Mouse (Mus musculus) T-cell, adult 2 months (primary cell): ENCODE measurements around the gene Ranbp17.
"Not testable (repeated sequence)": the region's sequence is repeated elsewhere in the genome, so short reads cannot be mapped to it uniquely, and the experiment has no call there.

Source experiments
- DNase-seq: peaks from one replicate; pipeline ENCODE4 v3.0.0; 2022; ENCODE audit warnings: low spot score

The Ranbp17 gene

GRCm38 (mm10) chr11:33513376-33513991, at the start of gene Ranbp17:
TSS of gene Ranbp17 (minus strand) at chr11:33513746.
- no peak for DNase-seq

DNA sequence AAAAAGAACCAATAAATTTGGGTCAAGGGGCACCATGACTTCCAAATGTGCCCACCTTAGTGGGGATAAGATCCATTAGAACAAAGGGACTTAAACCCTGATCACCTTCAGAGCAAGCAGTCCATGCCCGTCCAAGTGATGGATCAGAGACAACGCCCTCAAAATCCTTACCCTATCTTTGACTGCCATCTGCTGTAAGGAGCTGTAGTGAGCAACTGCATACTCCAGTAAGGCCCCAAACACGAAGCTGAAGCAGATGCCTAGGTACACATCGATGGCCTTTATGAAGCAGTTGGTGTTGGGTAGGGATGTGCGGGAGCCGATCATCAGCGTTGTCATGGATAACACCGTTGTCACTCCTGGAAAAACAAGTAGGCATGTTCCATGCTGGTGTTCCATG, 40.6 kb upstream of the Ranbp17 start:
- DNase-seq: no peak

DNA sequence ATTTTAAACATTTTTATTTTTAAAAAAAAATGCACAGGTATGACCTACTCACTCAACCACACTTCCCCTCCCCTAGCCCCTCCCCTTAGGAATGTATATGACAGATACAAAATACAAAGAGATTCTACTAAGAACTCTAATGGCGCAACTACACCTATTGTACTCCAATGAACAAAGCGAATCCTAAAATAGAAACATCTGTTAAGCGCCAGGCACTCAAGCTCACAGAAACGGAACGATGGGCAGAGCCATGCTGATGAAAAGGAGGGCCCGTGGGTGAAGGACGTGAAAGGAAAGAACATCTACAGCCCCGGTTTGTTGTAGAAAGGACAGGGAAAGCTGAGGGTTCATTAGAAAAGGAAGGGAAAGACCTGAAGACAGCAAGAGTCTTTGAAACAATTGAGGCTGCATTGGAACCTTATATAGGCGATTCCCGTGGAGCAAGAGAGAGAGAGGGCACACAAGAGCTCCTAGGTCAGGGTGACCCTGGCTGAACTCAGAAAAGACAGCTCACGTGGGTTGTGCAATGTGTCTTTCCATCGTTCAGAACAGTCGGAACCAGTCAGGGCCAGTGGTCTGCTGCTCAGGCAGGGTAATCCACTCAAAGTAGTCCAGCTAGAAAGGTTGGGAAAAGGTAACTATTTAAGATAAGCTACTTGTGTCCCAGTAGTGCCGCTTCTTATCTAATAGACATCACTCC, 37.5 kb upstream of the Ranbp17 start:
- DNase-seq: no peak

DNA sequence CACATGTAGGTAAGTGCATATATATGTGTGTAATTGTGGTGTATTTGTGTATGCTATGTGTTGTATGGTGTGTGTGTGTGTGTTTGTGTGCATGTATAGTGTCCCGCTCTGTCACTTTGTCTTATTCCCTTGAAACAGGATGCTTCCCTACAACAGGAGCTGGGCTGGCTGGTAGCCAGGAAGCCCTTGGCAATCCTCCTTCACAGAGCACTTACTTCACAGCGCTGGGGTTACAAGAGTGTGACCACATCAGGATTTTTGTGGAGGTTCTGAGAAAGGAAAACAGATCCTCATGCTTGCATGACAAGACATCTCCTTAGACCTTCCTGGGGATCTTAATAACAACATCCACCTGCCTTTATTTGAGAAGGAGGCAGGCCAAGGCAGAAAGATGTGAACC, 33.8 kb upstream of the Ranbp17 start:
- no peak for DNase-seq

GRCm38 (mm10) chr11:33544945-33545344, 31.4 kb upstream of the Ranbp17 start:
- no peak for DNase-seq

DNA sequence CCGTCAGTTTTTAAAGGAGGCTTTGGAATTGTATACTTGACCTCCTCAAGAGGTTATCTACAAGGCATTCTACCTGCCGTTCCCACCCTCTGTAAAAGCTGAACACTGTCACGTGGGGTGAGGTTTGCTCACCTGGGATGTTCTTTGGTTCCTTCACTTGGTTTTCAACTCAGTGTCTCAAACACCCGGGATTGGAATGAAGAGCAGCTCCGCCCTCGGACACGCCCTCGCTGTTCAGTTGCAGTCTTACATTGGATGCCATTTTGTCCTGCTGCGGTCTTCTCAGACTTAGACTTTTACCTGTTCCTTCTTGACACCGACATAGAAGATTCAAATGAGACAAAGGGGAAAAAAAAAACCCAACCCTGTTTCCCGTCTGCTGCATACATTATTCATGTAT, 30.6 kb upstream of the Ranbp17 start:
- DNase-seq: no peak

GRCm38 (mm10) chr11:33537390-33538125, 24.0 kb upstream of the Ranbp17 start:
- no peak for DNase-seq

DNA sequence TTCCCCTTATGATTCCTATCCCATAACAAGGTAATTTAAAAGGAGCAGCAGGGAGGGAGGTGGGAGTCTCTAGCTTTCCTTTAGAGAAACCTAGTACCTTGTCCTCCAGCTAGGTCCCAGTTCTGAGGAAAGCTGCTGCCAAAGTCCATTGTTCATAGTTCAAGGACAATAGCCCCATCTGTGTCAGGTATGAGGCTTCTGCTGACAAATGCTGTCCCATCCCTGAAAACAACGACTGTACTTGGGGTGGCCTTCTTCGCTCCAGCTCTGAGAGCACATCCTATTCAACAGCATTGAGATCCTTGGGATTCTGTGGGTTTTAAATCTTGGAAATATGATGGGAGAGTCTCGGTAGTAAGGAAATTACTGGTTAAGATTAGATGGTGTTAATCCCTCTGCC, 23.1 kb upstream of the Ranbp17 start:
- DNase-seq: no peak

DNA sequence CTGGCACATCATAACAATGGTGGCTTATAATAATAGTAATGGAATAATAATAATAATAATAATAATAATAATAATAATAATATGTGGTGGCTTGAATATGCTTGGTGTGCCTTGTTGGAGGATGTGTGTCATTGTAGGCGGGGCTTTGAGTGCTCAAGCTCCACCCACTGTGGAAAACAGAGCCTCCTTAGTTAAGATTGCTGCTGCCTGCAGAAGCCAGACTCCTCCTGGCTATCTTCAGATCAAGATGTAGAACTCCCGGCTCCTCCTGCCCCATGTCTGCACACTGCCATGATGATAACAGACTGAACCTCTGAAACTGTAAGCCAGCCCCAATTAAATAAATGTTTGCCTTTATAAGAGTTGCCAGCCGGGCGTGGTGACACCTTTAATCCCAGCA, 21.0 kb upstream of the Ranbp17 start:
- no peak for DNase-seq

DNA sequence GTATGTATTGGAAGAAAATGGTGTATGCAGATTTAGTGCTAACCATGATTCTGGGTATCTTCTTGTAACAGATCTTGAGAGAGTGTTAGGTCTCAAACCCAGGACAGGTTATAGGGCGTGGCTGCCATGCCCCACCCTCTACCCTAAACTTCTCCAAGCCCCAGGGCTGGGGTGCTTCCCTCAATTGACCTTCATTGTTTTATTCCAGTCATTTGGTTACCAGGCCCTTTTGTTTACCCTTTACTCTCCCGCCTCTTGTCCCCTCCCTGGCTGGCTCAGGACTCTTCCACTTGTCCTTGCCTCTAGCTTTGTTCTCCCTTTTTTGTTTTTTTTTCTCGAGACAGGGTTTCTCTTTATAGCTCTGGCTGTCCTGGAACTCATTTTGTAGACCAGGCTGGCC, 20.0 kb upstream of the Ranbp17 start:
- DNase-seq: no peak

GRCm38 (mm10) chr11:33529576-33529975, 16.0 kb upstream of the Ranbp17 start:
- DNase-seq: no peak

- DNase-seq: no peak
These were observed 631 bp downstream of the Ranbp17 start for GRCm38 (mm10) chr11:33512854-33513375.

DNA sequence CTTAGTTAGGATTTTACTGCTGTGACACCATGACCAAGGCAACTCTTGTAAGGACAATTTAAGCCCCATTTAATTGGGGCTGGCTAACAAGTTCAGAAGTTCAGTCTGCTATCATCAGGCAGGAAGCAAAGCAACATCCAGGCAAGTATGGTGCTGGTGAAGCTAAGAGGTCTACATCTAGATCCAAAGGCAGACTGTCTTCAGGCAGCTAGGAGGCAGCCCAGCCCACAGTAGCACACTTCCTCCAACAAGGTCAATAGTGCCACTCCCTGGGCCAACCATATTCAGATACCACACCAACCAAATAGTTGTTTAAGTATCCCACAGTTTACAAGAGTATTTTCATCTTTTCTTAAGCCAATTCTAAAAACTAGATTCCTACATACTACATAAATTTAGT, 4.1 kb downstream of the Ranbp17 start:
- DNase-seq: no peak

- DNase-seq: no peak
These were observed 27.8 kb downstream of the Ranbp17 start for GRCm38 (mm10) chr11:33485746-33486145.

DNA sequence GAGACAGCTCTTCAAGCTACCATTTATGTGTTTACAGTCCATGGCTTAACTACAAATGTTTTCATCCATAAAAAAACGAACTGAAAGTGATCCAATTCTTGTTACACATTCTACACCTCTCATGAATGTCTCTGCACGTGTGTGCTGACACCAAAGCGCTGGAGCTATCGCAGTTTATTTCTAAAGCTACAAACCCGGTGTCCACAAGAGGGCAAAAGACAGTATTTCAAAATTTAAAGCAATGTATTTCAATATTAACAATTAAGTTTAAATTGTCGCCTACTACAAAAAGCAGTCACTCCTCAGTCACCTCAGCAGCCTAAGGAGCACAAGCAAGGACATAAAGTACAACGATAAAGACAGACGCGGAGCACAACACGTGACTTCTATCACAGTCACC, 33.1 kb downstream of the Ranbp17 start:
- DNase-seq: no peak

GRCm38 (mm10) chr11:33479209-33479608, 34.3 kb downstream of the Ranbp17 start:
- DNase-seq: no peak

GRCm38 (mm10) chr11:33476634-33477033, 36.9 kb downstream of the Ranbp17 start:
- no peak for DNase-seq

GRCm38 (mm10) chr11:33461172-33461571, 52.4 kb downstream of the Ranbp17 start:
- DNase-seq: no peak

DNA sequence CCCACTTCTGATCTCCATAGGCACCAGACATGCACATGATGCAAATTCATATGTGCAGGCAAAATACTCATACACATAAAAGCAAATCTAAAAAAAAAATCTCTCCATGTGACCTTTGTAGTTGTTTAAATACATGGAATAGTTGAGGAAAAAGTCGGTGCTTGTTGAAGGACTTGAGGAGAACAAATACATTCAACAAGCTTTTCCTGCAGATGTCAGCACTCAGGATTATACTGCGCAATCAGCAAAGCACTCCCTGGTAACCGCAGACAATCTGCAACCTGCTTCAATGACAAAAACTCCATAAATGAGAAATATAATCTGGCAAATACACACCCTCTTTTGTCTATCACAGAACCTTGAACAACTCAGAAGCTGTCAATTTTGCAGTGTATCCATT, 59.5 kb downstream of the Ranbp17 start:
- DNase-seq: no peak

GRCm38 (mm10) chr11:33433813-33434212, 79.7 kb downstream of the Ranbp17 start:
- DNase-seq: no peak

DNA sequence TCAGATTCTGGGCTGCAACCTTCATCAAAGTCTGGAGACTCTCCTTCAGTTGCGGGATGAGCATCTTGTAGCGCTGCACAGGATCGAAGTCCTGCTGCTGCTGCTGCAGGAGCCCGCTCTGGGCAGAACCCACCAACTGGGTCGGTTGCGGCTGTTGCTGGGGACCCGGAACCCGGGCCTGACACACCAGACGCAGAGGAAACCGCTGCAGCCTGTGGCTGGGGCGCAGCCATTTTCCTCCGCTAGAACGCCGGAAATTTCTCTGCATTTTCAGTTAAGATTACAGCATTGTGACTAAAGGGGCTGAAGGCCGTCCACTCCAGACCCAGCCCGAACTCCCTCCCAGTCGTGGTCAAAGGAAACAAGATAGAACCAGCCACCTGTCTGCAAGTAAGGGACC, 85.3 kb downstream of the Ranbp17 start:
- DNase-seq: not testable (repeated sequence)

DNA sequence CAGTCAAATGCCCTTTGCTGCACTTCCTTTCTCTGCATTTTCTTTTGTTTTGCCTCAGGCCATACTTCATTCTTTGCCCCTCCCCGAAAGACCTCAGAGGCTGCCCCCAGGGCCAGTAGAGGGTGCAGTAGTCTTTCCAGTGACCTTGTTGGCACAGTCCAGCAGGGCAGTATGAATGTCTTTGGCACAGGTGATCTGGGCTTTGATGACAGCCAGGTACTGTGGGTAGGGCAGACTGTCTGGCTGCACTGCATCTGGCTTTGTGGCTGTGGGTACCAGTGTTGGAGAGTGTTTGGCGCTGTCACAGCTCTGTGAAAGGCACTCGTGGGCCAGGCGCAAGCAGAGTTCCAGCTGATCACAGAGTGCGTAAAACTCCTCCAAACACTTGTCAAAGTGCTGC, 85.8 kb downstream of the Ranbp17 start:
- not testable (repeated sequence) for DNase-seq

DNA sequence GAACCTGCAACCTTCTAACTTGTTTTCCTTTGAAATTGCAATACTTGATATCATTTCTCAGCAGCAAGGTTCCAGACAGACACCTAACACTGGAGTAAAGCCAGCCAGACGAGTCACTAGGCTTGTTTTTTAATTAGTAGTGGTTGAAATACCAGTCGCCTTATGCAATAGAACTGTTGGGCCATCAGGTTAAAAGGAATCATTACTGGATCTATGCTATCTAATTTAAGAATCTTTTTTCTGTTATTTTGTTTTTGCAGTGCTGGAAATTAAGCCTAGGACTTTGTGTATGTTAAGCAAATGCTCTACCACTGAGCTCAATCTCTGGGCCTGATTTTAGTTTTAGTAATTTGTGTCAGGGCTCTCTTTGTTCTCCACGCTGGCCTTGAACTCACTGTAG, 91.3 kb downstream of the Ranbp17 start:
- DNase-seq: no peak
